Mouse (Mus musculus) lung, postnatal 36 days (tissue): ENCODE data around the gene Clcn2.

Experiments used
- DNase-seq: peaks from one replicate; pipeline ENCODE4 v3.0.0; 2022; ENCODE audit warnings: mixed read lengths

Clcn2 gene

GRCm38 (mm10) chr16:20717181-20717977 is at the start of gene Clcn2, which contains the start of gene Polr2h:
TSS of gene Clcn2 (minus strand) at chr16:20717746.
TSS of gene Polr2h (plus strand) at chr16:20717665.
- peak; percentile 97 for DNase-seq

GRCm38 (mm10) chr16:20765244-20765643 is 47.7 kb upstream of the Clcn2 start:
- DNase-seq = peak; percentile 78

DNA sequence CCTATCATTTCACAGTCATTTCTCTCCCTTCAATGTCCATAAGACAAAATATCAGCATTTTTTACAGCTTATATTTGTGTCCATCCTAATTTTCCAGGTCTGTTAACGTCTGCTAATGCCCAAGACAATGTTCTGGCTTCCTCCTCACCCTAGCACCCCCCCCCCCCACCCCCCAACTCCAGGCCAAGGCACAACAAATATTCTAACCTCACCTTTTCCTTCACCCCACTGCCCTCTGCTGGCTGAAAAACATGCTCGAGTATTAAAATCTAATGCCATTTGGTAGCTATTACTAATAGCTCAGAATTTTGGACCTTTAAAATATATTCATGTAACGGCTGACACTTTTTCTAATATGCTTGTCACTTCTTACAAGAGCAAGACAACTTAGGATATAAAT is 44.1 kb upstream of the Clcn2 start:
- DNase-seq = peak; percentile 81

GRCm38 (mm10) chr16:20757385-20757784 is 39.8 kb upstream of the Clcn2 start:
- no peak for DNase-seq

GRCm38 (mm10) chr16:20756052-20756451 is 38.5 kb upstream of the Clcn2 start:
- DNase-seq = peak; percentile 79

GRCm38 (mm10) chr16:20750518-20750917 is 33.0 kb upstream of the Clcn2 start:
- DNase-seq = no peak

GRCm38 (mm10) chr16:20746641-20747040 is 29.1 kb upstream of the Clcn2 start:
- DNase-seq = peak; percentile 77

DNA sequence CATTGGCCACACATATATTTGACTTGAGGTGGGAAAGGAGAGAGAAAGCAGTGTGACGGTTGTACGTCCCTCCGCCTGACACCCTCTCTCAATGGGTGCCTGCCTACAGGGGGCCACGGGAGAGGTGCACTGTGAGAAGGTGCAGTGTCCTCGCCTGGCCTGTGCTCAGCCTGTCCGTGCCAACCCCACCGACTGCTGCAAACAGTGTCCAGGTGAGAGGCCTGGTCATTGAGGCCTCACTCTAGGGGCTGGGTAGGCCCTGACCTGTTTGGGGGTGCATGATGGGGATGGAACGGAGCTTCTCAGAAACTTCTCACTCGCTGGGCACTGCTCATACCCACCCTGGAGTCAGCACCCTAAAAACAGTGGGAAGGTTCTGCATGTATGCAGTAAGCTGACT is 22.3 kb upstream of the Clcn2 start:
- no peak for DNase-seq

- no peak for DNase-seq
These were observed 19.3 kb upstream of the Clcn2 start for GRCm38 (mm10) chr16:20736823-20737222.

DNA sequence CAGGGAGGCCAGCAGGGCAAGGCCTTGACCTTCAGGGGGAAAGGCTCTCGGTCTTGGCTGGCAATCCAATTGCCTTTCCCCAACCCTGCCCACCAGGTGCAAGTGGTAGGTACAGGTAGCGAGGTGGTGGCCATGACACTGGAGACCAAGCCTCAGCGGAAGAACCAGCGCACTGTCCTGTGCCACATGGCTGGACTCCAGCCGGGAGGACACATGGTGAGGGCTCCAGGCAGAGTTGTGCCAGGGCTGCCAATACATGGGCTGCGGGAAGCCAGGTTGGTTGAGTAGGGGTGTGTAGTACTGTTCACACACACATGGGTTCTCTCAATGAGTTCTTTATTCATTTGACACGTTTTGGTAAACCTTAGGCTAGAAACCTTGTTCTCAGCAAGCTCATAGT is 18.6 kb upstream of the Clcn2 start:
- DNase-seq = no peak

DNA sequence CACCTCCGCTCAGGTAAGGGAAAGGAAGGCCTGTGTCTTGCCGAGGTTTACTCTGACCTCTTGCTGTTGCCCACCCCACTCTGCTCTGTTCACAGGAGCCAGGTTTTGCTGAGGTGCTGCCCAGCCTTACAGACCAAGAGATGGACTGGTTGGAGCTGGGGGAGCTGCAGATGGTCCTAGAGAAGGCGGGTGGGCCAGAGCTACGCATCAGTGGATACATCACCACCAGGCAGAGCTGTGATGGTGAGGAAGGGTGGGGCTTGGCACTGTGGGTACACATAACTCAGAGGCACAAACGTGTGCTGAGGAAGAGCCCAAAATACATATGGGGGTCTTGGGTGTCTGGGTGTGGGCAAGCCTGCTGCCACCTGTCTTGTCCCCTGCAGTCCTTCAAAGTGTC is 18.1 kb upstream of the Clcn2 start:
- no peak for DNase-seq

DNA sequence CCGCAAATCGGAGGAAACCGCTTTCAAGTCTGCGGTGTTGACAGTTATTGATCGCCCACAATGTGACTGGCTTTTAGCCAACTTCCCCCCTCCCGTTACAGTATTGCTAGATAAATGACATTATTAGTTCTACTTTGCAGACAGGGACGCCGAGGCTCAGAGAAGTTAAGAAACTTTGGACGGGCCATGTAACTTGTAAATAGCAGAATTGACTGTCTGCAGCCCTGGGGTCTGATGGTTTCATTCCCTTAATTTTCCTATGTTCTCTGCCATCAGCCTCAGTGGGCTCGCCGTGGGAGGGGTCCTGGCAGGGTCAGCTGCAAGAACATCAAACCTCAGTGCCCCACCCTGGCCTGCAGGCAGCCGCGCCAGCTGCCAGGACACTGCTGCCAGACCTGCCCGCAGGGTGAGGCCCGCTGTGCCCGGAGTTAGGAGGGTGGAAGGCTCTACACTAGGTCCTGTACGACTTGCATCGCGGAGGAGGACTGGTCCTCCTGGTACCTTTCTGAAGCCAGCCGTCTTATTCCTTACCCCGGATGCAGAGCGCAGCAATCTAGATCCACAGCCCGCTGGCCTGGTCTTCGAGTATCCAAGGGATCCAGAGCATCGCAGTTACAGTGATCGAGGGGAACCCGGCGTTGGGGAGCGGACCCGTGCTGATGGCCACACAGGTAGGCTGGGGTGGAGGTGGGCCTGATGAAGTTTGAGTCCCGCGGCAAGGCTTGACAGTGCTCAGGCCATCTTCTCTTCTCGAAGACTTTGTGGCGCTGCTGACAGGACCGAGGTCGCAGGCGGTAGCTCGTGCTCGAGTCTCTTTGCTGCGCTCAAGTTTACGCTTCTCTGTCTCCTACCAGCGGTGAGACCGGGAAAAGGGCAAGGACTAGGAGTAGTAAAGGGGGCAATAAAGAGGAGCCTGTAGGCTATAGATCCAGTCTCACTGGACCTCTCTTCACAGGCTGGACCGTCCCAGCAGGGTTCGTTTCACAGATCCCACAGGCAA is 16.5 kb upstream of the Clcn2 start, which contains the start of gene Thpo:
Gene Thpo (minus strand): TSS at position 781 of the 1,000 bp plus-strand sequence.
- no peak for DNase-seq

- peak; percentile 54 for DNase-seq
These were observed 15.6 kb upstream of the Clcn2 start, which contains the start of gene Chrd for GRCm38 (mm10) chr16:20732925-20733730. TSS of gene Chrd (plus strand) at chr16:20733127.

GRCm38 (mm10) chr16:20732251-20732924 is 14.8 kb upstream of the Clcn2 start:
- DNase-seq = no peak

DNA sequence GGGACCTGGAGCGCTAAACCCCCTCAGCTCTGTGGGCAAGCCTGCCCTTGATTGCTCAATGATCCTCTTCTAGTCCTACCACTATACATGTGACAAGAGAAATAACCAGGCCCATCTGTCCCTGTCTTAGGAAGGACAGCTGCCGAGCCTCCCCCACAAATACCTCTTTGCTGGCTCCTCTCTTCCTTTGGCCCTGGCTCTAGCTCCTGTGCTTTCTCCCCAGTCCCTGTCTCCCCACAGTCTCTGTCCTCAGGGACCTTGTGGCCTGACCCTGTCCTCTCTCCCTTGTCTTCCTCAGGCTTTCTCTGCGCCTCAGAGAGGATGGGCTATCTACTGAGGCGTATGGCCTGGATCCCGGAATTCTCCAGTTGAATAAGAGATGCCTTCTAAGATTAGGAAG is 14.1 kb upstream of the Clcn2 start:
- no peak for DNase-seq

DNA sequence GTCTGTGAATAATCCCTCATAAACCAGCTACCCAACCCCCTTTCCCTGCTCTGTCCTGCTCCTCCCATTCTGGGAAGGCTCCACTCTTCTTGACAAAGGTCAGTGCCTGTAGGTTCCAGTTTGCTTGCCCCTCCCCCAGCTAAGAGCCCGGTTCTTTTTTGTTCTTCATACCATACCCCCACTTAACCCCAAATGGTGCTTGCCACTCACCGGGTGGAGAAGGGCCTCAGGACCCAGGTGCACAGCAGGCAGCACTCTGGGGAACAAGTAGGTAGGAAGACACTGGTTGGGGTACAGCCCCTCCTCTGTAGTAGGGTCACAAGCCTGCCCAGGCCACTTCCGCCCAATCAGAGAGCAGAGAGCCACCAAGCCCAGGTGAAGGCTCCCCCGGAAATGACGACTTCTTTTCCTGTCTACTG is 12.8 kb upstream of the Clcn2 start:
- no peak for DNase-seq

- DNase-seq = no peak
These were observed 8.8 kb upstream of the Clcn2 start for GRCm38 (mm10) chr16:20726384-20726783.

GRCm38 (mm10) chr16:20725750-20726149 is 8.2 kb upstream of the Clcn2 start:
- DNase-seq = no peak

GRCm38 (mm10) chr16:20725321-20725720 is 7.8 kb upstream of the Clcn2 start:
- no peak for DNase-seq

- DNase-seq = peak; percentile 65
These were observed 6.8 kb upstream of the Clcn2 start for GRCm38 (mm10) chr16:20724338-20724748.

DNA sequence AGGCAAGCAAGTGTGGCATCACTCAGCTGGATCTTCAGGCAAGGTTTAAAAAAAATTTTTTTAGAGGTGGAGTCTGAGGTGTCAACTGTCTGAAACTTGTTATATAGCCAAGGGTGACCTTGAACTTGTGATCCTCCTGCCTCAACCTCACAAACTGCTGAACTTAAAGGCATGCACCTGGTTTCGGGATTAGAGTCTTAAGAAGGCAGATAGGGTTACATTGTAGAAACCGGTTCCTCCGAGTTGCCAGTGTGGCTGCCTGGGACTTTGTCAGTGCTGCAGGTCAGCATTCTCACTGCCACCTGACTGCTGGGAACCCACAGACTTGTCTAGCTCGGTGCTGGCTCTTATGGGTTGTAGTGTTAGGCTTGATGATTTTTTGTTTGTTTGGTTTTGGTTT is 5.7 kb upstream of the Clcn2 start:
- DNase-seq = no peak

DNA sequence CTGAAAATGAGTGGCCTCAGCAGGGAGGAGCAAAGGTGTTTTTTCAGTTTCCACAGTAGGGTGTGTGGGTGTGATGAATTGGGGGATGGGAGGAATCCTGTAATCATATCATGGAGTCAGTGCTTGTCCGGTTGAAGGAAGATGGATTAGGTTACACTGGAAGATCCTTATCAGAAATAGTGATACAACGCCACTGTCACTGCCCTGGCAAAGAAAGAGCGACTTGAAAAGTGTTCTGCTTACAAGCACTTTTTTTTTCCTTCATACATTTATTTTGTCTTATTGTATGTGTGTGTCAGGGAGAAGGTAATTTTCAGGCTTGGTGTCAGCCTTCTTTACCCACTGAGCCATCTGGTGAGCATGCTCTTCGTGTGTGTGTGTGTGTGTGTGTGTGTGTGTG is 5.2 kb upstream of the Clcn2 start:
- DNase-seq = no peak
